Mouse (Mus musculus) heart, postnatal 36 days (tissue): ENCODE results near the gene Immp2l. TPM values are rescaled to one million over a fixed set of nuclear protein-coding genes. Genes with fewer than 3 reads are reported as not detected.
"Not testable (repeated sequence)": the region's sequence is repeated elsewhere in the genome, so short reads cannot be mapped to it uniquely, and the experiment has no call there.

Experiments
- DNase-seq, 2 experiments: peaks; one replicate each; pipeline ENCODE4 v3.0.0; 2021 to 2022
- intact Hi-C: fragments of 180-260 bp; cut with DNase I; formaldehyde crosslinking; loops from one replicate; pipeline ENCODE4 v1.15.1; 2025
- total RNA-seq, 2 experiments: library from RNA; stranded (reverse); gene quantifications; 2 replicates each; pipeline ENCODE4 v1.2.3; 2021

Gene Immp2l
- total RNA-seq, result 10 to 100 TPM; 20.6 to 21.6 TPM

DNA sequence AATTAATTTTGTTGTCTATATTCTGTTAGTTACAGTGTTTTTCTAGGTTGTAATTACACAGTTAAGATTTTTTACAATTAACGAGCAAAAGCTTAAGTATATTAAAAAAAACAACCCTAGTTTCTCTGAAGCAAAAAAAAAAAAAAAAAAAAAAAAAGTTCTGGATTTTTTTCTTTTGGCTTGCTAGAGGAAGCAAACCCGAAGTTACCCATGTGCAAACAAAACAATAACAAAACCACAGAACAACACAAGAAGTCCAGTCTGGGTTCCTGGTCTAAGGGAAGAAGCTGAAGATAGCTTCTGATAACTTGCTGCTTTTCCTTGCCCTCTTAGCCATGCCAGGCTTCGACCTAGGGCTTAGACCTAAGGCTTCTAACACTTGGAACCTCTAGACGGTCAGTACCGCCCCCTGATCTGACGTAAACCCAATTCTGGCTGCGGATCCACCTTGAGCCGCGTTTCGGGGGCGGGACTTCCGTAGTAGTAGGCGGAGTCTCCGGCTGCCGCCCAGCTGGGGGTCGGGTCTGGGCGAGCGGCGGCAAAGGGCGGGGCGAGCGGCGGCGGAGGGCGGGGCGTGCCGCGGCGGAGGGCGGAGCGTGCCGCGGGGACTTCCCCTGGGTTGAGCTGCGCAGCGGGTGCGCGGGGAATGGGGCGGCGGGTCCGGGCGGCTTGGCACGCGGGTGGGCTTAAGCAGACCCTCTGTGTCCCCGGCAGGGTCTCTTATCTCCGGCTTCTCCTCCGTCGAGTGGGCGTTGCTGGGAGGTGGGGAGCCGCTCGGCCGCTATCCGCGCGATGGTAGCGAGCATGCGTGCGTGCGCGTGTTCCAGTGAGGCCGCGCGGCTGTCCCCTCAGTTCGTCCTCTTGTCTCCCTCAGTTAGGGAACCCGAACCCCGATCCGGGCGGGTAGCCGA lies at the start of gene Immp2l:
Gene Immp2l (plus strand): TSS at position 580 of the 911 bp plus-strand sequence.
- DNase-seq, result peak; percentile 93 to 97
- intact Hi-C loops, result loop anchor here (10.0 kb wide), 1 partner anchor 799 kb away; no protein-coding TSS in a partner anchor

DNA sequence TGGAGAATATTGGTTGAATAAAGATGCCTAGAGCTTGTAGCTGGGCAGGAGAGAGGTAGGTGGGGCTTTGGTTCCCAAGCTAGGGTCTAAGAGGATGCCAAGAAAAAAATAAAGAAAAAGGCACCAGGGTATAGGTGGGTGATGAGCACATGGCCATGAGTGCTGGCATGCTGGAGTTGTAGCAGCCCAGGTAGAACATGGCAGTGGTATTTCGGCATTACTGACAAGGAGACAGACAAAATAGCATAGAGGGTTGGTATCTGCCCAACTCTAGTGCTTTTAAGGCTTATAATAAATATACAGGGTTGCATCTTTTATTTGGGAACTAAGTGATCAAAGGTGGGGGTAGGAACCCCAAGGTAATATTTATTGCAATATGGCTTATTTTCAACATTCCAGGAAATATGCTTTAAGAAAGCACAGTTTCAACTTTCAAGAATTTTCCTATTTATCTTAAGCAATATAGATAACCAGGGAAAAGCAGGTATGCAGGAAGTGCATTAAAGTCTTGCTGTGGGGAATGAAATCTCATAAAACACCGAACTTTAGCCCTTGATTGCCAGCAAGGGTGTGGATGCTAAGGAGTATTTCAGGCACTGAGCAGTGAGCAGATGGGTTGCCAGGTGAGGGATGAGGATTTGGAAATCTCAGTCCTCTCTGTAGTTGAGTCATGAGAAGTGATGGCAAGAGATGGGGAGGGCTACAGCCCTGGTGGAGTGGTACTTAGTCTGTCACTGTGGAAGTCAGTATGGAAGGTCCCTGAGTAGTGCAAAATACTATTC lies 45.0 kb upstream of the Immp2l start:
- DNase-seq, result no peak
- intact Hi-C loops, result no loop called here

DNA sequence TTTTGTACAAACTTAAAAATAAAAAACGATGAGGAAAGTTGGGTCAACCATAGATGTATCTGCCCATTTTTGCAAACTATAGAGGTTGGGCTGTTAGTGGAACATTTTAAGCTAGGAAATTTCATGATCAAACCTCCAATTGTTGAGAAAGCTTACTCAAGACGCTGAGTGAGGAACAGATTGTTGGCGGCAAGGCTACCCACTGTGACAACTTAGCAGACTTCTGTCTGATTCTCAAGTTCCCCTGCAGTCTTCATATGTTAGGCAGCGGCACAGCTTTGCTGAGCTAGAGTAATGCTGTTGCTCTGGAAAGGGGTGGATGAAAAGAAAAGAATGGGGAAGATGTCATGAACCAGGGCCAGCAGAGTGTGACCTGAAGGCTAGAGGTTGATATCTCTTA lies 44.2 kb upstream of the Immp2l start:
- intact Hi-C loops, result no loop called here

DNA sequence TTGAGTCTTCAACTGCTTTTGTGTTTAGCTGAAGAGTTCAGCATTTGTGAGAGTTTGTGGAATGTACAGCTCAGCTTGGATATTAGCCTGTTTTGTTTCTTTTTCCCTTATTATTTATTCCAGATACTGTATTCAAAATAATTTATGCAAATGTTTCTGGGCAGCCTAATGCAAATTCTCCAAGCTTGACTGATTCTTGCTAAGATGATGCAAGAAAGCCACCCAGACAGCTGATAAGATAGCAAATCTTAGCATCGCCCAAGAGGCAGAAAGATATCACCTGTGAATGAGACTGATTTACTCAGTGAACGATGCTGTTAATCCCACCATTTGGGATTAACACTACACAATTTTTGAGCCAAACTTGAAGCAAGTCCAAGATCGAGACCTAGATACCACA lies 43.7 kb upstream of the Immp2l start:
- no peak for DNase-seq
- intact Hi-C loops, result no loop called here

More for the DNA sequence above, 44.2 kb upstream of the Immp2l start:
- DNase-seq, result no peak

DNA sequence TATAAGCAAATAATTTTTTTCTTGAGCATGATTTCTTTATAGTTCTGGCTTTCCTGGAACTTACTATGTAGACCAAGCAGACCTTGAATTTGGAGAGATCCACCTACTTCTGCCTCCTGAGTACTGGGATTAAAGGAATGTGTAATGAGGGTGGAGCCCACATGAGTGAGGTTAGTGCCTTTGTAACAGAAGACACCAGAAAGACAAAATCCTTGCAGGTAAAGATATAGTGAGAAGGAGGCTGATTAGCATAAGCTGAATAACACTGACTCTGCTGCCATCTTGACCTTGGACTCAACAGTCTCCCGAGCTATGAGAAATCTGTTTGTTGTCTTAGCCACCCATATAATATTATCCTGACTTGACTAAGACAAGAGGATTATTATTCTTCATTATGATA lies 40.9 kb upstream of the Immp2l start:
- intact Hi-C loops, result no loop called here
- no peak for DNase-seq

DNA sequence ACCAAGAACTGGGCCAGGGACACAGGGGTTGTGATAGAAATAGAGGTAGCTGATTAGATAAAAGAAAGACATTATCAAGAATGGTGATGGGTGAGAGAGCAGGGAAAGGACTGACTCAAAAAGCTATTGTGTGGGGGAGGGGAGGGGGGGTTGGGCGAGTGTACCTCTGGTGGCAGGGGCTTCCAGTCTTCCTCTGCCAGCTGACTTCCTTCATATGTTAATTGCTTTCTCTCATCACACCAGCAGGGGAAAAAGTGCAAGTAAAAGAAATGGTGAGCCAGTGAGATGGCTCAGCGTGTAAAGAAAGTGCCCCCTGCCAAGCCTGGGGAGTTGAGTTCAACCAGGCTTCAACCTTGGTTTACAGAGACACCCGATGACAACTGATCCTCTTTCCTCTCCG lies 39.2 kb upstream of the Immp2l start:
- intact Hi-C loops, result no loop called here
- DNase-seq, result no peak

DNA sequence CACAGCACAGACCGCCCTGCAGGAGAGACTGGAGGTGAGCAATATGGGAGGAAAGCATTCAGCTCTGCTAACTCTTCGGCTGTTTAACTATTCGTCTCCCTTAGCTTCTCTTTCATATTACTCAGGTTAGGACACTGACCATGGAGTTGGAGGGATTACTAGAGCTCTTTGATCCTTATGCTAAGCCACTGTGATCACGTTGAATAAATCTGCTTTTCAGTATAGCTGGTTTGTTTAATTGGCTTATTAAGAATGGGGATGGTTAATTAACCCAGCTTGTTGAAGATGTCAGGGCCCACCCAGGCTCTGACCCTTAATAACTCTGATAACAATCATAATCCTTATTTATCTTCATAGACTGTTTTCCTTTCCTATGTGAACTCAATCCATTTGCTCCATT lies 38.1 kb upstream of the Immp2l start:
- DNase-seq, result no peak
- intact Hi-C loops, result no loop called here

DNA sequence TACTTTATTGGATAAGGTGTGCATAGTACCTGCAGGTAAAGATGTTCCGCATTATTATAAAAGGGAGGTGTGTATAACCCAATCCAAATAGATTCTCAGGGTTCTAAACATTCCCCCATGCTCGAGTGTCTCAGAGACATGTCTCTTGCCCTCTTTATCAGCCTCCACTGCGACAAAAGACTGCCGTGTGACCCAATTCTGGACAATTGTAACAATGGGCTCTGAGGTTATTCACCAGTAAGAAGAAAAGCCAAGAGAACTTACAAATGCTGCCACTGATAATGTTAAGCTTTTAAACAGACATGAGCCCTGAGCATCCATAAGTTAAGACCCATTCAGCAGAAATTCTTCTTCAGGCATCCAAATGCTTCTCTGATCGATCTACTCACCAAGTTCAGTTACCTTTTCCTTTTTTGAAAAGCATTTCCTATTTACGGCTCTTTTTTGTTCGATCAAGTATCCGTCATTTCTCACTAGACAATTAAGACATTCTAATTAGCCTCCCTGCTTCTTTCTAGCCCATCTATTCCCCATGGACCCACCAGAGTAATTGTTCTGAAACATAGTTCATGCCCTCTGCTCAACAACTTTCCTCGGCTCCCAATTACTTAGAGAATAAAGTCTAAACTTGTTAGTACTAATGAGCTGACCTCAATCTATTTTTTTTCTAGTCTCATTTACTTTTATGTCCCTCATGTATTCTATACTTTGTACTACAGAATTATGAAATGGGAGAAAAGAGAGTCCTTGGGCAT lies 35.4 kb upstream of the Immp2l start:
- intact Hi-C loops, result no loop called here
- no peak for DNase-seq

DNA sequence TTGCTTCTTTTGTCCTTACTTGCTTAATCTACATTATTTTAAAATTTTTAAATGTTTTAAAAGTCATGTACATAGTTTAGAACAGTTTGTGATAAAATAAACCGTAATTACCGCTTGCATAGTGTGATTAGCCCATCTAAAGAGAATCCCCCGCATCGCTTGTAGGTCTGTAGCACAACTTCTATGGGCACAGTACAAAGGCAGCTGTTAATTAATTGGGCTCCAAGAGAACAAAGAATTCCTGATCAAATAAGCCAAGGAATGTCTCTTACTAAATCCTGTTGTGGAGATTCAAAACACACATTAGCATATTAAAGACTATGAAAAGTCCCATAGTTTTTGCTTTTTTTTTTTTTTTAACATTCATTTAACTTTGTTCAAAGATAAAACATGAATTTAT lies 32.2 kb upstream of the Immp2l start:
- DNase-seq, result no peak

DNA sequence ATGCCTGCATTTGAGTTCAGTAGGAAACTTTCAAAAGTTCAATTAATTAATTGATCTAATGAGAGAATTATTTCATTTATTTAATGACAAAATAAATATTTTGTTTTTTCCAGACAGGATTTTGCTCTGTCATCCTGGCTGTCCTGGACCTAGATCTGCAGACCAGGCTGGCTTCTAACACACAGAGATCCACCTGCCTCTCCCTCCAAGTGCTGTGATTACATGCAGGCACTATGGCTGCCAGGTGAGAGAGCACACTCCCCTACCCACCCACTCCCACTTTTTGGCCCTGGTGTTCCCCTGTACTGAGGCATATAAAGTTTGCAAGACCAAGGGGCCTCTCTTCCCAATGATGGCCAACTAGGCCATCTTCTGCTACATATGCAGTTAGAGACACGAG lies 31.7 kb upstream of the Immp2l start:
- intact Hi-C loops, DNase-seq: not testable (repeated sequence)

More for the DNA sequence above, 32.2 kb upstream of the Immp2l start:
- intact Hi-C loops, result no loop called here

DNA sequence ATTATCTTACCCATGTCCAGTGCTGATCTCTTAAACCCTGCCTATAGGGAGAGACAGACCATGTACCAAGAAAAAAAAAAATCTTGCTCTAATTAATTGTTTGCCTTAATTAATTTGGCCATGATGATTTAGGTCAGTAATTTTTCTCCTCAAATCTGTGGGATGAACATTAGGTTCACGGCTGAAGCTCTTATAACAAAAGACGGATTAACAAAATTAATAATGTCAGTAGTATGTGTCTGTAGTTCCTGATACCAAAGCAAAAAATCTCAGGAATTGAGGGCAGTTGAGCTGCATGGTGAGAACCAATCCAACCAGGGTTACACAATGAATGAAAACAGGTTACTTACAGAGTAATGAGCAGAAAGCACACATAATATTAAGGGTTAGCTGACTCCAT lies 29.0 kb upstream of the Immp2l start:
- no peak for DNase-seq
- intact Hi-C loops, result no loop called here

DNA sequence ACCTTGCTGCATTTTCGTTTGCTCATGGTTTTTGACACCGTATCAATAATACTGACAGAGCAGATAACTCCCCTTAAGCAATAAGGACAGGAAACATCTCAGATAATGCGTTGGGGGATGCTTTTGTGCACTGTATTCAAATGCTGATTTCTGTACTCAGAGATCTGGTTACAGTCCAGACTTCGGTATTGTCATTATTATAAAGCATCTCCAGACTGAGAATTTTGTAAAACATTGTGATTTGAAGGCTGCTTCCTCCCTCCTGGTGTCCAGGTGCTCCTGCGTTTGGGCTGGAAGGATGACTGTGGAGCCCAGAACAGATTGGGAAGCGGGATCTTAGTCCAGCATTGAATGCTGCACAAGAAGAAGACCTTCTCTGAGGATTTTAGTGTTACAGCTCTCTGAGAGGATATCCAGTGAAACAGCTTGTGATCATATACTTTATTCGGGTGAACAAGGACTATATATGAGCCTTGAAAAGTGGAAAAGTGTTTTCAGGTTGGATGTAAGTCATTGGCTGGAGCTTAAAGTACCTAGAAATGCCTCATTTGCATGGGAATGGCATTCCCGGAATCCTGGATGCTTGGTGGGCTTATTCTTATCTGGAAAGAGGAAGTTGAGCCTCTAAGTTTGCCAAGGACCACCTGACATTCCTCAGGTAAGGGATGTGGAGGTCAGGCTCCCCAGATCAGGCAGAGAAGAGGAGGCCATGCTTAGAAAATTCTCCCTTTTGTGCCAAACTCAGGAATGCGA lies 28.1 kb upstream of the Immp2l start:
- DNase-seq, result no peak
- intact Hi-C loops, result no loop called here

DNA sequence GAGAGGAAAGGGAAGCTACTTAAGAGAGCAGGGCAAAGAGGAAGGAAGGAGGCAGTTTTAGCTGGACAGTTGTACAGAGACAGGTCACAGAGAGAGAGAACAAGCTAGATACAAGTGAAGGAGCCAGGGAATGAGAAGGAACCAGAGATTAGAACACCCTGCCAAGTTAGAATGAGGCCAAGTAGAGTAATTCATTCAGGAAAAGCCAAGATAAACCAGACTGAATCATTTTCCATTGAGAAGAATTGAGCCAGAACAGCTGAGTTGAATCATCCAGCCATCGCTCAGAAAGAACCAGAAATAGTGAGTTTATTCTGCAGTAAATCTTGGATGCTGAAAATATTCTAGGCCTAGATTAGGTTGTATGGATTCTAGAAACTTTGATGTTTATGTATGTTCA lies 1.4 kb upstream of the Immp2l start:
- DNase-seq, result no peak
- intact Hi-C loops, result loop anchor here (10.0 kb wide), 1 partner anchor 798 kb away; no protein-coding TSS in a partner anchor

DNA sequence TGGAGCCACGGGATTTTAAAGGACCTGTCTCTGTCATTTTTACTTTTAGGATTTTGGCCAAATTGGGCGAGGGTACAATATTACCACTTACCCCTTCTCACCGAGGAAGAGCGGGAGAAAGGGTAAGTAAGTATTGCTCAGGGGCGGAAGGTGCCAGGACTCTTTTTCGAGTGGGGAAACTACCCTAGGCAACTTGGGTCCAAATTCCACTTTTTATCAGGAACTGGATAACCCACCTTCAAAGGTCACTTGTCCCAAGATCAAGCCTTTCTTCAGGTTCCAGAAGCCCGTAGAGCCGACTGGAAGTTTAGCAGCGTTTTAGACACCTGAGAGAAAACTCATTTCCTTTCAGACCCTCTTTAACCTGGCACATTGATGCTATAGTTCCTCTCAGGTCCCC lies 622 bp downstream of the Immp2l start:
- intact Hi-C loops, result loop anchor here (10.0 kb wide), 1 partner anchor 800 kb away; no protein-coding TSS in a partner anchor
- DNase-seq, result no peak

DNA sequence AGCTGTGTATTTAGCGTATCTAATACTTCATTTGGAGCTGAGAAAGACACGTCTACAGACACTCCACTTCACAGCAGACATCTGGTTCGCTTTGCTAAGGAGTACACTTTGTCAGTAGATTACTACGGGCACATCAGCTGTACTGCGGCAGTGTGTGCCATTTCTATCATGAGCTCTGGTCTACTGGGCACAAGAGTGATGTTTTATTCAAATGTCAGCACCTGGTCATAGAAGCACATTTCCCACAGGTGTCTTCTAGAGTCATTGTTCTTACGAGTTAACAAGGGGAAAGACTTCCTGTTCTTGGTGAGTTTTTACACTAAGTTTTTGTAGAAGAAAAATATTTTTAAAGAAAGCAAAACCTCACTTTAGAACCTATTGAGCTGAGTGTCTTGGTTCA lies 3.6 kb downstream of the Immp2l start:
- intact Hi-C loops, result loop anchor here (10.0 kb wide), 1 partner anchor 803 kb away; no protein-coding TSS in a partner anchor
- no peak for DNase-seq

DNA sequence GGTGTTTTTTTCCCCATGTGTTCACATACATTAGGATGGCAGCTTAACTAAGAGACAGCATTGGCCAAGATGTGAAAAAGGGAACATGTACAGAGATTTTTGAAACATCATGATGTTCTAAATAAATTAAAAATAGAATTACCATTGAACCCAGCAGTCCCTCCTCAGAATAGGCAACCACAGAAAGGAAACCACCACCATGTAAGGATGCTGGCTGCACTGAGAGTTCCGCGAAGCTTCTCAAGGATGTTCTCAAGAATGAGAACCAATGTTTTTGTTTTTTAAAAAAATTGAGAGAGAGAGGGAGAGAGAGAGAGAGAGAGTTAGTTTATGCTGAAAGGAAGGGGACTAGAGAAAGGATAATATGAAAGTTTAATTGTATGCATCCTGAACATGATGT lies 7.2 kb downstream of the Immp2l start:
- intact Hi-C loops, result no loop called here
- no peak for DNase-seq

DNA sequence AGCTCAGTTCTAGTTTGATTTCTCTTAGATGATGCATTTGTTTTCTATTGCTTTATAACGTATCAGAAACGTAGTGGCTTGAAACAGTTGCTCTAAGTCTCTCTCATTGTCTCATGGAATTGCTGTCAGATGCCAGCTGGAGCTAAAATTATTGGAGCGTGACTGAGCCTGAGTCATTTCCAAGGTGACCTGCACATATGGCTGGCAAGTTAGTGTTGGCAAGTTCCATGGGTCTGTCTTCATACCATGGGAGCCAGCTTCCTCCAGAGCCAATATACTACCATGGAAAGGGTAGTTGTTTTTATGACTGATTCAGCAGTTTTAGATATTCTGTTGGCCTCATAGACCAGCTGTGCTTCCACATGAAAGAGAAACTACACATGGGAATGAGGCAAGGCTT lies 9.3 kb downstream of the Immp2l start:
- intact Hi-C loops, result no loop called here
- DNase-seq, result peak in 1 of 2 experiments; percentile 32

DNA sequence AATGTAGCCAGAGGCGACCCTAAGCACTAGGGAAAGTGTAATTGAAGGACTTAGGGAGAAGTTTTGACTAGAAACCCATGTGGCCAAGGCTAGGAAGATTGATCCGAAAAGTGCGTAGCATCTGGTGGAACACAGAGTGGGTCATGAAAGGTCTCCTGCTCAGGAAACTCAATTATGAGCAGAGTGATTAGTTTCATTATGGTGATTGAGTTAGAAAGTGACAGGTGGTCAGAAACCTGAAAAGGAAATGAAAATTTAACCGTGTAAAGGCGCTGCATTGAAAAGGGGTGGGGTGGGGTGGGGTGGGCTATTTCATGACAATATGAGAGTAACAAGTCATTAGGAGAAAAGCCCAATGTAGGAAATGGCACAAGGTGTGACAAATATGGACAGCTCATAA lies 15.9 kb downstream of the Immp2l start:
- DNase-seq, result no peak
- intact Hi-C loops, result no loop called here

DNA sequence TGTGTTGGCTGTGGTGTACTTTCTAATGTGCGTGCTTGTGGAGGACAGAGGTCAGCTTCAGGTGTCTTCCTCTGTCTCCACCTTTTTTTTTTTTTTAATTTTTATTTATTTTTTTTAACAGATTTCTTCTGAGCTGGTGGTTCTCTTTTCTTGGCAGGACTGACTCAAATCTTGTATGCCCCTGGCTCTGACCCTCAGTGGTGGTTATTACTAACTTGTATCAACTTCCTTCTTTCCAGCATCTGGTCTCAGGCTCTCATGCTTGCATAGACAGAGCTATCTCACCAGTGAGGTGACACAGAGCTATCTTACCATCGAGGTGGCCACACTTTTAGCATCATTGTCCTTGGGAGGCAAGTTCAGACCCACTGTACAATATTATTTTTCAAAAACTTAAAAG lies 17.8 kb downstream of the Immp2l start:
- no peak for DNase-seq
- intact Hi-C loops, result no loop called here

DNA sequence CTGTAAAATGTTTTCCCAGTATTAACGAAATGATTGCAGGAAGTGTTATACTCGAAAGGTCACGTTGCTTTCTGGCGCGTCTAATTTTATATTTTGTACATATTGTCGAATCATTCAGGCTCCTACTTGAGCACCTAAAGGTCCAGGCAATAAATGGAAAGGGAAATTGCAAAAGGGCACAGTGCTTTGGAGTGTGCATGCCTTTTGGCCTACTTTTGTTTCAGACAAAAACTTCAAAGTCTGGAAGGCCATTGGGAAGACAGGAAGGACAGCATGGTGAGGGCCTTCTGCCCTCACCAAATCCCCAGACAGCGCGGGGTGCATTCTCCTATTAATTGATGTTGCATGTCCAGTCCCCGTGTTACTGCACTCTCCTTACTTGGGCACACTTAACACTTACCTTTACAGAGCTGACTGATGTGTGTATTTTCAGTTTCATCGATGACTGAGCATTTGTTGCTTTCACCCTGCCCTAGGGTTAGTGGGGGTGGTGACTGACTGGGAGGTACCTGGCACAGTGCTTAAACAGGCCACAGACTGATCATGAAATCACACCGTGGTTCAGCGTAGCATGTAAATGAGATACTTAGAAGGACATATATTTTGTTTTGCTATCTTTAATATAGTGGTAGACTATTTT lies 20.7 kb downstream of the Immp2l start:
- intact Hi-C loops, result no loop called here
- DNase-seq, result no peak
